Mouse (Mus musculus) stomach, embryonic 14.5 days (tissue): ENCODE results near the gene Tfap4. TPM values are rescaled to one million over a fixed set of nuclear protein-coding genes. Genes with fewer than 3 reads are reported as not detected.

Source experiments
- ATAC-seq: fragments of 200-750 bp; cut with Nextera tagmentation; 2 replicates; pipeline ENCODE4 v1.8.0; 2017; ENCODE audit warnings: low read depth, moderate TSS enrichment; ENCODE audit not compliant: insufficient number of reproducible peaks, insufficient read depth, low FRiP score
- H3K27ac ChIP-seq: fragments of 300-500 bp; sonication (generic); 2 replicates; pipeline ENCODE4 v1.5.1; 2014; ENCODE audit warnings: mild to moderate bottlenecking, low read length, moderate library complexity, mixed read lengths
- H3K27me3 ChIP-seq: fragments of 300-500 bp; sonication (generic); 2 replicates; pipeline ENCODE4 v1.6.1; 2014; ENCODE audit warnings: low read length, control low read depth, mixed read lengths; ENCODE audit not compliant: control insufficient read depth, insufficient read depth
- H3K36me3 ChIP-seq: fragments of 300-500 bp; sonication (generic); 2 replicates; pipeline ENCODE4 v1.6.1; 2014; ENCODE audit warnings: mild to moderate bottlenecking, control low read depth, low read length, moderate library complexity, mixed read lengths; ENCODE audit not compliant: control insufficient read depth, insufficient read depth
- H3K4me1 ChIP-seq: fragments of 300-500 bp; sonication (generic); 2 replicates; pipeline ENCODE4 v1.6.1; 2014; ENCODE audit warnings: low read length, control low read depth, mixed read lengths; ENCODE audit not compliant: control insufficient read depth, insufficient read depth
- H3K4me2 ChIP-seq: fragments of 300-500 bp; sonication (generic); replicated peaks from 2 replicates; pipeline ENCODE4 v1.6.1; 2014; ENCODE audit warnings: low read depth, low read length, control low read depth
- H3K4me3 ChIP-seq: fragments of 300-500 bp; sonication (generic); 2 replicates; pipeline ENCODE4 v1.5.1; 2014; ENCODE audit warnings: low read depth, low read length, control low read depth
- H3K9ac ChIP-seq: fragments of 300-500 bp; sonication (generic); replicated peaks from 2 replicates; pipeline ENCODE4 v1.6.1; 2014; ENCODE audit warnings: low read depth, mild to moderate bottlenecking, control low read depth, low read length, moderate library complexity, mixed read lengths
- H3K9me3 ChIP-seq: fragments of 300-500 bp; sonication (generic); 2 replicates; pipeline ENCODE4 v1.6.1; 2016; ENCODE audit warnings: low read depth, low read length, control low read depth; ENCODE audit not compliant: control insufficient read depth
- WGBS: fragments of 180-500 bp; shearing (Covaris S2); extraction: QIAGEN DNeasy Blood & Tissue Kit; methylation state at CpG from one replicate; pipeline ENCODE4 v1.1.7; 2014; 5-methylcytosine and 5-hydroxymethylcytosine counted together
- polyA plus RNA-seq: library from polyadenylated mRNA; unstranded; fragments of >200 nt; fragmentation: Nextera tagmentation; extraction: Ambion mirVana; gene quantifications from 2 replicates; pipeline ENCODE4 v1.2.1, GENCODE M21; 2014

The Tfap4 gene
- polyA plus RNA-seq, 1 experiment from 2014 or later: 24.9 TPM

DNA sequence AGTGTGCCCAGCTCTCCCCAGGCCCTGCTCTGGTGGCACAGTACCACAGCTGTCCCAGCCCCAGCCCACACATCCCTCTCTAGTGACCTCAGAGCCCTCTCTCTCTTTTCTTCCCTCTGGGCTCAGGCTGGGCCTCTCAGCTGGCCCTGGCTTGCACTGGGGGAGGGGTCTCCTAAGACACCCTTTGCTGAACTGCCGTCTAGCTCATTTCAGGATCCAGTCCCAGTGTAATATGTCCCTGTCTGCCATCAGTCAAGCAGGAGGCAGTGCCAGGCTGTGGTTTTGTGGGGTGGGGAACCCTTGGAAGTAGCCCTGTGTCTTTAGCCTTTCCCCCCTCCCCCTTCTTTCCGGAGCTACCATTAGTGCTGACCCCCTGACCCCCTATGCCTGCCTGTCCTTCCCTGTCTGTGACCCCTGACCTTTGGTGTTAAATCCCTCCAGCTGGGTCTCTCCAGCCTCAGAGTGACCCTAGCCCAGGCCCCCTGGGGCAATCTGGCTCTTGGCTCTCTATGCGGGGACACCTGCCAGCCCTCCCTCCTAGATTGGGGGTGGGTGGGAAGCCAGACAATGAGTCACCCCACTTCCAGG, 36.6 kb upstream of the Tfap4 start:
- 15% methylated on average over 3 of the region's 3 CpGs for WGBS
- Histone ChIP-seq H3K4me2 (peak overlapping the region; percentile 96), H3K9ac (peak overlapping the region; percentile 88; the same call in 1 of the 2 replicates), H3K27me3 (no peaks in the 10 kb centered on the region), H3K4me3 (peak overlapping the region; percentile 89), H3K4me1 (peaks cover 73% of the 10 kb centered on the region), H3K36me3 (no peaks in the 10 kb centered on the region), H3K27ac (peak overlapping the region; percentile 92; the same call in 1 of the 2 replicates), H3K9me3 (no peaks in the 10 kb centered on the region)
- ATAC-seq: no peak

DNA sequence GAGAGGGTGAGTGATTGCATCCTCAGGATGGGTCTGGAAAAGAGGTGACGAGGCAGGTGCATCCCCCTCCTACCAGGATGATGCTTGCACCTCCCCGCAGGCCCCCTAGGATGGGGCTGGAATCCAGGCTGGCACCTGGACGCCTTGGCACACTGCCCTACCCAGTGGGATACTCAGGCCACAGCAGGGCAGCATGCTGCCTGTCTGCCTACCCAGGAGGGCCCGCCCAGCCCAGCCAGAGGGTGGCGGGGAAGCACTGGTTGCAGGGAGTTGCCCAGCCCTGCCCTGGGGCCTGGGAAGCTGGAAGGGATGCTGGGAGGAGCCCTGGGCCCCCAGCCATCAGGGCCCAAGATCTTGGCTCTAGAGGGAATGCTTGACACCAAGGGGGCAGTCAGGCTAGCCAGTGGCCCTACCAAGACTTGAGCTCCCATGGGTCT, 35.9 kb upstream of the Tfap4 start:
- Histone ChIP-seq H3K9ac (peak overlapping the region; percentile 88; the same call in 1 of the 2 replicates), H3K4me2 (peak overlapping the region; percentile 96), H3K4me1 (peaks cover 66% of the 10 kb centered on the region), H3K36me3 (peaks cover 2% of the 10 kb centered on the region; the same call in 1 of the 2 replicates), H3K27me3 (no peaks in the 10 kb centered on the region), H3K9me3 (no peaks in the 10 kb centered on the region), H3K27ac (peak overlapping the region; percentile 92; the same call in 1 of the 2 replicates), H3K4me3 (peak overlapping the region; percentile 89)
- WGBS: 2% methylated on average over 5 of the region's 5 CpGs
- 0 out of 2 replicates have a peak, but pooled peaks have one; percentile 9 for ATAC-seq

DNA sequence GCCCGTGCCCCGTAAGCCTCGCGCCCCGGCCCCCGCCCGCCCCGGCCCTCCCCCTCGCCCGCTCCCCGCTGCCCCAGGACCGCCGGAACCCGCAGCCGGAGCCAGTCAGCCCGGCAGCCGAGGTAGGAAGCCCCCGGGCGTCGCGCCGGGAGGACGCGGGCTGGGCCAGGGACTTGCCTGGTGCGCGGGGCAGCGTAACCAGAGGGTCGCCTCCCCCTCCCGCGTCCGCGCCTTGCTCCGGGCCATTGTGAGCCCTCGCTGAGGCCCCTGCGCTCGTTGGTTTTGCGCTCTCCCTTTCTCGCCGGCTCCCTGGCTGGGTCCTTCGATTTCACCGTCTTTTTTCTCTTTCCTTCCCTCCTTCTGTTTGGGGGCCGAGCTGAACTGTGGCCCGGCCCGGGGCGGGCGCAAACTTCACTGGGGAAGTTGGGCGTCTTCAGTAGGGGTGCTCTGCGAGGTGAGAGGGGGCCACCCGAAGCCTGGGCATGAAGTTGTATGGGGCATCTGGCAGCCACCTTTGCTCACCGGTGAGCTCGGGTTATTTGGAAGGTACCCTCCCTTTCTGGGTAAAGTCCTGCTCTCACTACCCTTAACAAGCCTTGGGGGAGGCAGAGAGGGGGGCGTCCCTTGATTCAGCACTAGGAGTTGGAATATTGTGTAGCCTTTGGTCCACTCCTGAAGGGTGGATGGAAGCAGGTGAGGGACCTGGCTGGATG, 35.3 kb upstream of the Tfap4 start:
- H3K4me3 ChIP-seq: peak overlapping the region; percentile 89
- H3K4me1 ChIP-seq: peaks cover 61% of the 10 kb centered on the region
- H3K9ac ChIP-seq: peak overlapping the region; percentile 88
- peaks cover 4% of the 10 kb centered on the region; the same call in 1 of the 2 replicates for H3K36me3 ChIP-seq
- WGBS: 1% methylated on average over 29 of the region's 52 CpGs
- H3K27me3 ChIP-seq: no peaks in the 10 kb centered on the region
- peak overlapping the region; percentile 96 for H3K4me2 ChIP-seq
- peak overlapping the region; percentile 92 for H3K27ac ChIP-seq
- no peaks in the 10 kb centered on the region for H3K9me3 ChIP-seq
- peak; percentile 7; the same call in 1 of the 2 replicates for ATAC-seq

DNA sequence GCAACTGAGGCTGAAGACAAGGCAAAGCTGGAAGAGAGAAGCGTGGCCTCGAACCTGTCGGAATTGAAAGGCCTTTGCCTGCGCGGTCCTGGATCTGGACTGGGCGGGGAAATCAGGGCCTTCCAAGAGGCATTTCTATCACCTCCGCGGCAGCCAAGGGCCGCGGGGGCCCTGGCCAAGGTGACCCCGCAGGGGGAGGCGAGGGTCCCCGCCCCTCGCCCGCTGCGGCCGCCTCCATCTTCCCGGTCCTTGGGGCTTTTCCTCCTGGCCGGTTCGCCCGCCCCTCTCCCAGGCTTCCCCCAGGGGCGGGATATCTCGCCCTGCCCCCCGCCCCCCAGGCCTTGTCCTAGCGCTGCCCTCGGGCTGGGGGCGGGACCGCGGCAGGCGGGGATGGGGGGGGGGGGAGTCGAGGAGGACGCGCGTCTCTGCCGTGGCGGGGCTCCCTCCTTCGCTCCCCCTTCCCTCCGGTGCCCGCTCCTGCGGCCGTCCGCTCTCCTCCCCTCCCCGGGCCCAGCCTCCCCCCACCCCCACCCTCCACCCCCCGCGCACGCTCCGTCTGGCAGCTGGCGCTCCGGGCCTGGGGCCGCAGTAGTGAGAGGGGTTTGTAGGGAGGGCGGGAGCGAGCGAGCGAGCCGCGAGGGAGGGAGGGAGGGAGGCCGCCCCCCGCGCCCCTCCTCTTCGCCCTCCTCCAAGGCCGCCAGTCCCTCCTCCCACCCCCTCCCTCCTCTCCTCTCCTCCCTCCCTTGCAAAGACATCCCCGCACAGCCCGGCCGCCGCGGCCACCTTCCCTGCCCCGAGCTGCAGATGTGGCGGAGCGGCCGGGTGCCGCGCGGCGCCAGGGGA, 34.5 kb upstream of the Tfap4 start, which contains the start of gene Glis2:
Gene Glis2 (plus strand): TSS at position 743 of the 843 bp plus-strand sequence.
- Histone ChIP-seq H3K9me3 (no peaks in the 10 kb centered on the region), H3K27me3 (no peaks in the 10 kb centered on the region), H3K4me1 (peaks cover 54% of the 10 kb centered on the region), H3K27ac (peak within 1 kb of the TSS; percentile 92), H3K4me2 (peak within 1 kb of the TSS; percentile 96), H3K9ac (peak within 1 kb of the TSS; percentile 88), H3K36me3 (peaks cover 4% of the 10 kb centered on the region; the same call in 1 of the 2 replicates), H3K4me3 (peak within 1 kb of the TSS; percentile 89)
- ATAC-seq: peak; percentile 87
- under 1% methylated on average over 31 of the region's 74 CpGs for WGBS

DNA sequence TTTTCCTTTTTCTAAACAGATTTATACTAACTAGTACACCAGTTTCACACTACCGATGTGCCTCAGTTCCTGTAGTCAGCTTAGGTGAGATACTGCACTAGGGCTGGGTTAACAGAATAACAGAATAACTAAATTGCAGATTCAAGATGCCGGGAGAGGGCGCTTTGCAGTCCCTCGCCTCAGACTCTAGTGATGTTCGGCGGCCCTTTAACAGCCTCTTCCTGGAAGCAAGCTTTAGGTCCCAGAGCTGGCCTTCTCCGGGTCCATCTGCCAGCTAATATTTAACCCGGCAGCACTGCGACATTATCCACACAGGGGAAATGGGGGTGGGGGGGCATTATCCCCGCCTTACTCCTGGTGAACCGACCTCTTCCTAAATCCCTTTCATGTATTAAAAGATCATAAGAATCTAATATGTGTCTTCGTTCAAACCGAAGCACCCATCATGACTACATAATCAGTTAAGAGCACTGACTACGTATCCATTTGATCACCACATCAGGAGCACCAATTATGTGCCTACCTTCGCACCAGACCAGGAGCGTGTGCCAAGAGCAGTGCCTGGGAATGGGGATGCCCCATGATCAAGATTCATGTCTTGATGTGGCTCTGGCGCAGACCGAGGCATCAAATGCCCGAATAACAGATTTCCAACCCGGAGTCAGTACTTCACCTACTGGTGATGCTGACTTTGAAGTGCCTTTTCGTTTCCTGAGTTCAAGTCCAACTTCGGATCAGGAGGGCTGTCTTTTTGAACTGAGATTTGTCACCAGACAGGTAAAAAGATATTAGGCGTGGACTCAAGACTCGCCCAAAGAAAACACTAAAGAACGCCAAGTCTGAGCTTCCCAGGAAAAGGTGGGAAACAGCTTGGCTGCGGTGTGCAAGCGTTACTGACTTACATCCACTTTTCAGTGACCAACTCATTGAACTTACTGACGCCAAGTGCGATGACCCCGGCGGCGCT, 33.5 kb upstream of the Tfap4 start:
- H3K27ac ChIP-seq: peak overlapping the region; percentile 92
- 10% methylated on average over 32 of the region's 32 CpGs for WGBS
- H3K4me2 ChIP-seq: peak overlapping the region; percentile 96
- peaks cover 4% of the 10 kb centered on the region; the same call in 1 of the 2 replicates for H3K36me3 ChIP-seq
- peak overlapping the region; percentile 89 for H3K4me3 ChIP-seq
- H3K9me3 ChIP-seq: no peaks in the 10 kb centered on the region
- peak overlapping the region; percentile 88; the same call in 1 of the 2 replicates for H3K9ac ChIP-seq
- no peak for ATAC-seq
- H3K27me3 ChIP-seq: no peaks in the 10 kb centered on the region
- H3K4me1 ChIP-seq: peaks cover 44% of the 10 kb centered on the region

DNA sequence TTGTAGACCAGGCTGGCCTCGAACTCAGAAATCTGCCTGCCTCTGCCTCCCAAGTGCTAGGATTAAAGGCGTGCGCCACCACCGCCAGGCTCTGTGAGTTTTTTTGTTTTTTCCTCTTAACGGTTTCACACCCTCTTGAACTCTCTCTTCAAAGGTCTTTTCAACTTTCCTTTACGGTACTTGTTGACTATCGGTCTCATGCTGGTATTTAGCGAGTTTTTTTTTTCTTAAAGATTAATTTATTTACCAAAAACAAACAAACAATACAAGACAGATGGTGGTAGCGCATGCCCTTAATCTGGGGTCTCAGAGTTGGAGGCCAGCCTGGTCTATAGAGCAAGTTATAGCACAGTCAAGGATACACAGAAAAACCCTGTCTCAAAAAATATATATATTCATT, 30.6 kb upstream of the Tfap4 start:
- Histone ChIP-seq H3K27ac (no peak overlapping the region), H3K9ac (no peak overlapping the region), H3K4me2 (no peak overlapping the region), H3K27me3 (no peaks in the 10 kb centered on the region), H3K36me3 (peaks cover 4% of the 10 kb centered on the region; the same call in 1 of the 2 replicates), H3K4me1 (peaks cover 32% of the 10 kb centered on the region), H3K9me3 (no peaks in the 10 kb centered on the region), H3K4me3 (no peak overlapping the region)
- WGBS: 97% methylated on average over 9 of the region's 9 CpGs
- no peak for ATAC-seq

DNA sequence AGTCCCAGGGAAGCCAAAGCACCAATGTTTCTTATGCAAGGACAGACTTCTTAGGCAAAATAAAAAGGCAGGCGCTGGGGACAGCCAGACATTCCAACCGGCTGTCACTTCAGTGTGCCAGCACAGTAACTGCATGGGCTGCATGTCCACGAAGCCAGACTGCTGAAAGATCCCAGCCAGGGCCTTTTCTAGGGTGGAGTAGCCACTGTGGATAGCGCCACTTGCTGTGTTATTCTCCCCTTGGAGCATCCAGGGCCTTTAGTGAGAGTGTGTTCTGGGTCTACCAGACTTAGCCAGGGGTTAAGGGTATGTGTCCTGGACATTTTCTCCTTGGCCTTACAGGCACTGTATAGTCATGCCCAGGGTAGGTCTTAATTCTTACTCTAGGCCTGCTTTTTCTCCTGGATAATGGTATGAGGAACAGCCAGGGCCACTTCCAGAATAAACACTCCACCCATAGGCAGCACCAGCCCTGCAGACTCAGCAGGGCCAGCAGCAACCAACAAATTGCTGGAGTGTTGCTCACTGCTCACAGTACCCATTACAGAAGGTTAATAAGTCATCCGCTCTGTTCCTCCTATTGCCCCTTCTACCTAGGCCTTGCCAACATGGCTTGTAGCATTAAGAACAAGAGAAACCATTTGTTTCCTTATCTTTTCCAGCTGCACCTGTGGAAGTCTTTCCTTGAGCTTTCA, 28.0 kb upstream of the Tfap4 start:
- no peak overlapping the region; the same call in 1 of the 2 replicates for H3K4me2 ChIP-seq
- peak overlapping the region; percentile 93 for H3K27ac ChIP-seq
- H3K4me3 ChIP-seq: no peak overlapping the region
- peaks cover 4% of the 10 kb centered on the region; the same call in 1 of the 2 replicates for H3K36me3 ChIP-seq
- no peak for ATAC-seq
- H3K27me3 ChIP-seq: no peaks in the 10 kb centered on the region
- H3K9me3 ChIP-seq: no peaks in the 10 kb centered on the region
- peaks cover 22% of the 10 kb centered on the region for H3K4me1 ChIP-seq
- 52% methylated on average over 5 of the region's 5 CpGs for WGBS
- 0 out of 2 replicates have a peak overlapping the region, but pooled peaks have one; percentile 25 for H3K9ac ChIP-seq
